Mouse (Mus musculus): Measurements from ENCODE around the gene Pcbp3. TPM values are rescaled to one million over a fixed set of nuclear protein-coding genes. Genes with fewer than 3 reads are reported as not detected.
A peak's percentile ranks its signal among the peaks of the same experiment; 100 is the strongest.

The Pcbp3 gene
- polyA plus RNA-seq, 1 experiment from 2014 or later = 6.9 TPM

DNA sequence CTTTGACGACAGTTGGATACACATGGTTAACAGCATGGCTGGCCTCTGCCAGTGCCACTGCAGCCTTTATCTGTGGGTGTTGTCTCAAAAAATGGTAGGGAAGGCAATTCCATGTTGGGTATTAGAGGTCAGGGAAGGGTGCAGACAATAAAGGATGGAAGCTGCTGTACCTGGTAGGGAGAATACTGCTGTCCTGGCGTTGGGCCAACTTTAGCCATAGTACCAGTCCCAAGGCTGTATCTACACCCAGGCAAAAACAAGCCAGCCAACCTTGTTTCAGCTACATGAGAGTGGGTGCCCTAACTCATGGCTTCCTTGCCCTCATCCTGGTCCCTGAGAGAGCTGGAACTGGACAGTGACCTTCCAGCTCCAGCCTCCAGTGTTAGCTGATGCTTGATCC, 103.8 kb downstream of the Pcbp3 start:
- Histone ChIP-seq H3K4me1 (ENCODE audit: control insufficient read depth, insufficient read depth, low read length) (no peaks in the 10 kb centered on the region), H3K9me3 (replicated peaks; ENCODE audit: control insufficient read depth, low read length) (no peaks in the 10 kb centered on the region), H3K36me3 (ENCODE audit: control insufficient read depth, insufficient read depth, low read length) (no peaks in the 10 kb centered on the region), H3K27me3 (ENCODE audit: control insufficient read depth, insufficient read depth, low read length) (no peaks in the 10 kb centered on the region), H3K9ac (ENCODE audit: low read depth, low read length) (no peak overlapping the region), H3K4me3 (ENCODE audit: low read depth, low read length) (no peak overlapping the region), H3K27ac (ENCODE audit: low read depth, low read length) (no peak overlapping the region), H3K4me2 (no peak overlapping the region)
- ATAC-seq (replicated peaks; ENCODE audit: insufficient number of reproducible peaks, low FRiP score, low TSS enrichment) = no peak
- WGBS (ENCODE audit: insufficient replicate concordance) = 83% methylated on average over 2 of the region's 2 CpGs

DNA sequence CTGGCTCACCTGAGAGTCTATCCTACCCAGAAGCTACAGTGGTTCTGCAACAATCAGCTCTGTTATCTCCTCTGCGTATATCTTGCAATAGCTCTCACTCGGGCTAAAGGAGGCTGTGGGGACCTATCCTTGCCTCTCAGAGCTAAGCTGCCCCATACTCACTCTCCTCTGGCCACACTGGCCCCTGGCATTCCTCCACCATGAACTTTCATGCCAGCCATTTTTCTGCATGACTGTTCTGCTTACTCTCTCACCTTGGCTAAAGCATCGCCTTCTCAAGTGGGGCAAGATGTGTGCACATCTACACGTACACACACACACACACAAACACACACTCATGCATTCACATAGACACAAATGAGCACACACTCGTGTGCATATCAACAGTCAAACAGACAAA, 115.2 kb downstream of the Pcbp3 start:
- Histone ChIP-seq H3K27ac (ENCODE audit: low read depth, low read length) (no peak overlapping the region), H3K4me1 (ENCODE audit: control insufficient read depth, insufficient read depth, low read length) (no peaks in the 10 kb centered on the region), H3K4me3 (ENCODE audit: low read depth, low read length) (no peak overlapping the region), H3K4me2 (no peak overlapping the region), H3K27me3 (ENCODE audit: control insufficient read depth, insufficient read depth, low read length) (no peaks in the 10 kb centered on the region), H3K9ac (ENCODE audit: low read depth, low read length) (no peak overlapping the region), H3K36me3 (ENCODE audit: control insufficient read depth, insufficient read depth, low read length) (no peaks in the 10 kb centered on the region), H3K9me3 (replicated peaks; ENCODE audit: control insufficient read depth, low read length) (no peaks in the 10 kb centered on the region)
- WGBS (ENCODE audit: insufficient replicate concordance) = 79% methylated on average over 5 of the region's 5 CpGs
- ATAC-seq (replicated peaks; ENCODE audit: insufficient number of reproducible peaks, low FRiP score, low TSS enrichment) = no peak

DNA sequence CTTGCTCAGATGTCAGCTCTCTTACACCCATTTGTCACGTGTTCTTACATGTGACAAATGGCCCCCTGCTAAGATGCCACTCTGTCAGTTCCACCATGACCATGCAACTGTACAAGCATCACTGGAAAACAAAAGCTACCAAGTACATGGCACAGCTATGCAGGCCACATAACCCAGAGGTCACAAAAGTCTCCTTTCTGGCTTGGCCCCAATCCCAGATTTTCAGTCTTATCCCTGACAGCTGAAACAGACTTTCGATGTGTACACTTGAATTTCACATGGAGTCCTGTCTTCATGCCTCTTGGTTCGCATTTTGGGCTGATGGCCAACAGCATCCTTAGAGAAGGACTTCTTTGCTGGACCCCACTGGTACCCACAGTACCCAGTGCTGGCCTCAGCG, 116.8 kb downstream of the Pcbp3 start:
- no peaks in the 10 kb centered on the region for H3K9me3 ChIP-seq (replicated peaks; ENCODE audit: control insufficient read depth, low read length)
- no peaks in the 10 kb centered on the region for H3K4me1 ChIP-seq (ENCODE audit: control insufficient read depth, insufficient read depth, low read length)
- H3K36me3 ChIP-seq (ENCODE audit: control insufficient read depth, insufficient read depth, low read length) = no peaks in the 10 kb centered on the region
- ATAC-seq (replicated peaks; ENCODE audit: insufficient number of reproducible peaks, low FRiP score, low TSS enrichment) = no peak
- H3K9ac ChIP-seq (ENCODE audit: low read depth, low read length) = no peak overlapping the region
- H3K27ac ChIP-seq (ENCODE audit: low read depth, low read length) = no peak overlapping the region
- no peaks in the 10 kb centered on the region for H3K27me3 ChIP-seq (ENCODE audit: control insufficient read depth, insufficient read depth, low read length)
- H3K4me3 ChIP-seq (ENCODE audit: low read depth, low read length) = no peak overlapping the region
- no peak overlapping the region for H3K4me2 ChIP-seq
- 70% methylated on average over 4 of the region's 4 CpGs for WGBS (ENCODE audit: insufficient replicate concordance)

- Histone ChIP-seq H3K27ac (ENCODE audit: low read depth, low read length) (no peak overlapping the region), H3K4me2 (no peak overlapping the region), H3K27me3 (ENCODE audit: control insufficient read depth, insufficient read depth, low read length) (no peaks in the 10 kb centered on the region), H3K9ac (ENCODE audit: low read depth, low read length) (no peak overlapping the region), H3K36me3 (ENCODE audit: control insufficient read depth, insufficient read depth, low read length) (no peaks in the 10 kb centered on the region), H3K4me3 (ENCODE audit: low read depth, low read length) (no peak overlapping the region), H3K9me3 (replicated peaks; ENCODE audit: control insufficient read depth, low read length) (no peaks in the 10 kb centered on the region), H3K4me1 (ENCODE audit: control insufficient read depth, insufficient read depth, low read length) (no peaks in the 10 kb centered on the region)
- 86% methylated on average over 3 of the region's 3 CpGs for WGBS (ENCODE audit: insufficient replicate concordance)
- ATAC-seq (replicated peaks; ENCODE audit: insufficient number of reproducible peaks, low FRiP score, low TSS enrichment) = no peak
These were observed 117.3 kb downstream of the Pcbp3 start for GRCm38 (mm10) chr10:76844365-76844764.

DNA sequence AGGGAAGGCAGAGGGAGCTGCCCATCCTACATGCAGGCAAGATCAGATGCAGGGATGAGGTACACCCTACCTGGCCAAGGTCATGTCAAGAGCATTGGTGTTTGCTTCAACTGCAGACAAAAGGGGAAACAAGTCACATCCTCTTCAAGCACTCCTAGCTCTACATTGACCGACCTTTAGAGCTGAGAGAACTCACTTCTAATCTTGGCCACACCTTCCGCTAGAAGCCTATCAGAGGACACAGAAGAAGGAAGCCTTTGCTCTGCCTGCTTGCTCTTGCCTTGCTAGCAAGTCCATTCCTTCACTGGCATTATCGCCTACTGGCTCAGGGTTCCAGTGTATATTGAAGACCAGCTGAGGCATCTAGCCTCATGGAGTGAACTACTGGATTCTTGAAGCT, 119.6 kb downstream of the Pcbp3 start:
- H3K4me2 ChIP-seq = no peak overlapping the region
- H3K27ac ChIP-seq (ENCODE audit: low read depth, low read length) = no peak overlapping the region
- H3K9me3 ChIP-seq (replicated peaks; ENCODE audit: control insufficient read depth, low read length) = no peaks in the 10 kb centered on the region
- WGBS (ENCODE audit: insufficient replicate concordance) = 83% methylated on average over 3 of the region's 3 CpGs
- H3K4me1 ChIP-seq (ENCODE audit: control insufficient read depth, insufficient read depth, low read length) = no peaks in the 10 kb centered on the region
- no peak overlapping the region for H3K4me3 ChIP-seq (ENCODE audit: low read depth, low read length)
- no peak for ATAC-seq (replicated peaks; ENCODE audit: insufficient number of reproducible peaks, low FRiP score, low TSS enrichment)
- H3K9ac ChIP-seq (ENCODE audit: low read depth, low read length) = no peak overlapping the region
- H3K36me3 ChIP-seq (ENCODE audit: control insufficient read depth, insufficient read depth, low read length) = no peaks in the 10 kb centered on the region
- no peaks in the 10 kb centered on the region for H3K27me3 ChIP-seq (ENCODE audit: control insufficient read depth, insufficient read depth, low read length)

DNA sequence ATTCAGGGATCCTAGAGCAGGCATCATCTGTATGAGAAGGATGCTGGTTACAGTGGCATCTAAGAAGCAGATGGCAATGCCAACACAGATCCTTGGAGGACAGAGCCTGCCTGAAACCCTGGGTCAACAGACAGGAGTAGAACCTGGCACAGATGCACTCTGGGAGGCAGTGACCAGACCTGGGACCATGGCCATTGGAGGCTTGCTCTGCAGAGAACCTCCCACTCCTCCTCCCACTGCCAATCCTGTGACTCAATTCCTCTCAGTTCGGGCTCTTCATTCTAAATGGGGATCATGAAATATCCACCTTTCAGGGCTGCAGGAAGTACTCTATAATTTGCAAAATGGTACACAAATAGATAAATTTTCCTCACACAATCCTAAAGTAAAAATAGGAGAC, 120.5 kb downstream of the Pcbp3 start:
- no peak overlapping the region for H3K4me3 ChIP-seq (ENCODE audit: low read depth, low read length)
- H3K9ac ChIP-seq (ENCODE audit: low read depth, low read length) = no peak overlapping the region
- H3K27me3 ChIP-seq (ENCODE audit: control insufficient read depth, insufficient read depth, low read length) = no peaks in the 10 kb centered on the region
- 67% methylated on average over 1 of the region's 1 CpGs for WGBS (ENCODE audit: insufficient replicate concordance)
- ATAC-seq (replicated peaks; ENCODE audit: insufficient number of reproducible peaks, low FRiP score, low TSS enrichment) = no peak
- H3K4me1 ChIP-seq (ENCODE audit: control insufficient read depth, insufficient read depth, low read length) = no peaks in the 10 kb centered on the region
- no peaks in the 10 kb centered on the region for H3K9me3 ChIP-seq (replicated peaks; ENCODE audit: control insufficient read depth, low read length)
- H3K4me2 ChIP-seq = no peak overlapping the region
- H3K27ac ChIP-seq (ENCODE audit: low read depth, low read length) = no peak overlapping the region
- no peaks in the 10 kb centered on the region for H3K36me3 ChIP-seq (ENCODE audit: control insufficient read depth, insufficient read depth, low read length)

DNA sequence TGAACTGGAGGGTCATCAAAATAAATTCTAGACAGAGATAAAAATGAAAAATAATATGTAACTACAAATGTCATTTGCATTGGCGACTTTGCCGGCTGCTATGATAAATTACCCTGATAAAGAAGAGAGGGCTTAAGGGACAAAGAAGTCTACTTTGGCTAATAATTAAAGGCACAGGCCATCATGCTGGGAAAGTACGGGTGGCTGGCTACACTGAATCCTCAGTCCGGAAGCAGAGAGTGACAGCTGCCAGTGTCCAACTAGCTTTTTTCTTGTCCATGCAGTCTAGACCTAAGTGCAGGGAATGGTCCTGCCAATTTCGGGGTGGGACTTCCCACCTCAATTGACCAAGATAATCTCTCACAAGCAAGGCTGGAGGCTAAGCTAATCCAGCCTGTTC, 121.1 kb downstream of the Pcbp3 start:
- no peaks in the 10 kb centered on the region for H3K4me1 ChIP-seq (ENCODE audit: control insufficient read depth, insufficient read depth, low read length)
- H3K36me3 ChIP-seq (ENCODE audit: control insufficient read depth, insufficient read depth, low read length) = no peaks in the 10 kb centered on the region
- H3K27ac ChIP-seq (ENCODE audit: low read depth, low read length) = no peak overlapping the region
- H3K27me3 ChIP-seq (ENCODE audit: control insufficient read depth, insufficient read depth, low read length) = no peaks in the 10 kb centered on the region
- WGBS (ENCODE audit: insufficient replicate concordance) = 70% methylated on average over 5 of the region's 5 CpGs
- ATAC-seq (replicated peaks; ENCODE audit: insufficient number of reproducible peaks, low FRiP score, low TSS enrichment) = no peak
- no peaks in the 10 kb centered on the region for H3K9me3 ChIP-seq (replicated peaks; ENCODE audit: control insufficient read depth, low read length)
- no peak overlapping the region for H3K9ac ChIP-seq (ENCODE audit: low read depth, low read length)
- no peak overlapping the region for H3K4me3 ChIP-seq (ENCODE audit: low read depth, low read length)
- H3K4me2 ChIP-seq = no peak overlapping the region

DNA sequence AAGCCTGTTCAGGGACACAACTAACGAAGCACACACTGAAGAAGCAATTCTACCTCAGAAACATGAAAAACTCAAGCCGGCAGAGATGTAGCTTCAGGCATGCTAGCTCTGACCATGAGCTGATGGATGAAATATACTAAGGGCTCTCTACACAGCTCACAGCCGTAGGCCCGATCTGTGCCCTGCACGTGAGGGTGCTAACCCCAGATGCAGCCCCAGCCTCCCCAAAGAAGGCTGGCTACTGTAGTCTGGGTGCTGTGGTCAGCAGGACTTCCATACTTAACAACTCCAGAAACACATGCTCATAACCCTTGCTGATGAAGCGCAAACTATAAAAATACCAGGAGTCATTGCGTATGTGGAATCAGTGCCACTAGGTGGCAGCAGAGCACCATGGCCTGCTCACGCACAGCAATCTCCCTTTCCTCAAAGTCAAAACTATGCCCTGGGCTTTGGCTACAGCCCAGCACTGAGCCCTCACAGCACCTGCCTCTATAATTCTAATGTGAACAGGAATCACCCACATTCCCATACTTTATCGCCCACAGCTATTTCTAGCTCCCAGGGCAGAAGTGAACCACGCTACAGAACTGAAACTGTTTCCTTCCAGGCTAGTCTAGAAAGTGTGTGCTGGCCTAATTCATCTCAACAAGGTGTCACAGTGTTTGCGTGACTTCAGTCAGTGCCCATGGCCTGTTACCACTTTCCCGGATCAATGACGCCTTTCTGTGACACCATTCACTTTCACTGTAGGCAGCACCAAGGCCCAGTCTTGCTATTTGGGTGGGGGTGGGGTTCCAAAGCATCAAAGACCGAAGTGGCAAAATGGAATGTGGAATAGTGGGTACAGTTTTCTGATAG, 126.0 kb downstream of the Pcbp3 start:
- no peaks in the 10 kb centered on the region for H3K9me3 ChIP-seq (replicated peaks; ENCODE audit: control insufficient read depth, low read length)
- H3K4me1 ChIP-seq (ENCODE audit: control insufficient read depth, insufficient read depth, low read length) = no peaks in the 10 kb centered on the region
- ATAC-seq (replicated peaks; ENCODE audit: insufficient number of reproducible peaks, low FRiP score, low TSS enrichment) = peak; percentile 52; the same call in 1 of the 2 replicates
- no peaks in the 10 kb centered on the region for H3K36me3 ChIP-seq (ENCODE audit: control insufficient read depth, insufficient read depth, low read length)
- 56% methylated on average over 14 of the region's 14 CpGs for WGBS (ENCODE audit: insufficient replicate concordance)
- H3K9ac ChIP-seq (ENCODE audit: low read depth, low read length) = no peak overlapping the region
- H3K4me2 ChIP-seq = no peak overlapping the region
- no peak overlapping the region for H3K27ac ChIP-seq (ENCODE audit: low read depth, low read length)
- H3K27me3 ChIP-seq (ENCODE audit: control insufficient read depth, insufficient read depth, low read length) = no peaks in the 10 kb centered on the region
- H3K4me3 ChIP-seq (ENCODE audit: low read depth, low read length) = no peak overlapping the region

DNA sequence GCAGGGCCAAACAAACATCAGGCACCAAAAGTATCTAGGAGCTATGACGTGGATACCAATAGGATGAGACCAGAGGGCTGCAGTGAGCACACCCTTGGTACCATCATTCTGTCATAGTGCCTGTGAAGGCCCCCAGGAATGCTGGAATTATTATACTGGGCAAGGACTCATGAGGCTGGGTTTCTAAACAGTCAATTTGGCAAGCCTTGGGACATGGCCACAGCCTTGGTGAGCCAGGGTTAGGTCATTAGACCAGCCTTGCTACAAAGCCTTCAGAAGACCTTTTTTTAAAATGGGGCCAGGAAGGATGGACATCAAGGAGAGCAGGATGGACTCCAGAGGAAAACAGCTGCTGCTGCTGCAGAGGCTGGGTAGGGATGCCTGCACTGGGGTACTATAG, 128.8 kb downstream of the Pcbp3 start:
- 69% methylated on average over 1 of the region's 1 CpGs for WGBS (ENCODE audit: insufficient replicate concordance)

More for the DNA sequence above, 128.8 kb downstream of the Pcbp3 start:
- no peak overlapping the region for H3K4me3 ChIP-seq (ENCODE audit: low read depth, low read length)
- H3K27me3 ChIP-seq (ENCODE audit: control insufficient read depth, insufficient read depth, low read length) = no peaks in the 10 kb centered on the region
- no peak overlapping the region for H3K9ac ChIP-seq (ENCODE audit: low read depth, low read length)
- H3K27ac ChIP-seq (ENCODE audit: low read depth, low read length) = no peak overlapping the region
- H3K4me2 ChIP-seq = no peak overlapping the region
- no peak for ATAC-seq (replicated peaks; ENCODE audit: insufficient number of reproducible peaks, low FRiP score, low TSS enrichment)
- H3K36me3 ChIP-seq (ENCODE audit: control insufficient read depth, insufficient read depth, low read length) = no peaks in the 10 kb centered on the region
- no peaks in the 10 kb centered on the region for H3K4me1 ChIP-seq (ENCODE audit: control insufficient read depth, insufficient read depth, low read length)
- no peaks in the 10 kb centered on the region for H3K9me3 ChIP-seq (replicated peaks; ENCODE audit: control insufficient read depth, low read length)

Measured in heart, embryonic 11.5 days (tissue).